Mouse (Mus musculus) CH12.LX (cell line): ENCODE data around the gene Elf1. TPM values are rescaled to one million over a fixed set of nuclear protein-coding genes. Genes with fewer than 3 reads are reported as not detected.

ENCODE experiments used
- DNase-seq: peaks from one replicate; pipeline ENCODE4 v3.0.0-alpha.2; 2013; ENCODE audit errors: extremely low read depth
- H3K27ac ChIP-seq: 2 replicates; pipeline ENCODE4 v1.5.1; 2012; ENCODE audit warnings: low read depth, mild to moderate bottlenecking, control low read depth, moderate library complexity; ENCODE audit not compliant: insufficient read depth
- H3K27me3 ChIP-seq: replicated peaks from 2 replicates; pipeline ENCODE3; 2012; ENCODE audit warnings: inconsistent platforms
- H3K36me3 ChIP-seq, 2 experiments: replicated peaks in 1 of 2; 2 replicates each; pipeline versions ENCODE3 to v1.6.1; 2012; ENCODE audit warnings: inconsistent platforms in 1 of 2, low read length in 1 of 2, mild to moderate bottlenecking in 1 of 2, mixed read lengths in 1 of 2, moderate library complexity in 1 of 2; ENCODE audit not compliant: control insufficient read depth in 1 of 2, insufficient read depth in 1 of 2
- H3K4me1 ChIP-seq, 2 experiments: 2 replicates each; pipeline ENCODE4 v1.6.1; 2012; ENCODE audit warnings: inconsistent platforms in 1 of 2, moderate library complexity in 1 of 2; ENCODE audit not compliant: insufficient read depth in 2 of 2, control insufficient read depth in 1 of 2
- H3K4me2 ChIP-seq: 2 replicates; pipeline ENCODE4 v1.6.1; 2012; ENCODE audit warnings: low read depth, mild to moderate bottlenecking, control low read depth; ENCODE audit not compliant: poor library complexity, insufficient read depth, severe bottlenecking
- H3K4me3 ChIP-seq, 3 experiments: fragments of 150-350 bp in 1 of 3; sonication (generic) in 1 of 3; replicated peaks in 1 of 3; 2 replicates each; pipeline versions ENCODE3 to v1.5.1; 2011 to 2012; ENCODE audit warnings: low read depth in 2 of 3, low read length in 2 of 3, mild to moderate bottlenecking in 2 of 3, moderate library complexity in 2 of 3, control low read depth in 1 of 3, improper control_type of control experiment in 1 of 3, inconsistent platforms in 1 of 3, mixed read lengths in 1 of 3; ENCODE audit not compliant: poor library complexity in 1 of 3
- H3K79me2 ChIP-seq: replicated peaks from 2 replicates; pipeline ENCODE4 v1.6.1; 2012; ENCODE audit warnings: mild to moderate bottlenecking, moderate library complexity; ENCODE audit not compliant: control insufficient read depth, poor library complexity, insufficient read depth, severe bottlenecking; ENCODE audit errors: extremely low read depth
- H3K9ac ChIP-seq: 2 replicates; pipeline ENCODE4 v1.6.1; 2012; ENCODE audit warnings: low read depth, mild to moderate bottlenecking, control low read depth, moderate library complexity; ENCODE audit not compliant: insufficient read depth
- H3K9me3 ChIP-seq: replicated peaks from 2 replicates; pipeline ENCODE3; 2012; ENCODE audit warnings: low read length, inconsistent platforms, mixed read lengths
- CHD1 ChIP-seq: IDR thresholded peaks from 2 replicates; pipeline ENCODE4 v1.6.1; 2012; ENCODE audit warnings: low read depth, low read length, improper control_type of control experiment, inconsistent platforms
- CHD2 ChIP-seq: IDR thresholded peaks from 2 replicates; pipeline ENCODE4 v1.6.1; 2011; ENCODE audit warnings: low read length, improper control_type of control experiment
- GABPA ChIP-seq: IDR thresholded peaks from 2 replicates; pipeline ENCODE4 v1.6.1; 2012; ENCODE audit warnings: low read depth, low read length, improper control_type of control experiment, inconsistent platforms; ENCODE audit not compliant: insufficient replicate concordance
- HCFC1 ChIP-seq: IDR thresholded peaks from 2 replicates; pipeline ENCODE4 v1.6.1; 2012; ENCODE audit warnings: low read depth, mild to moderate bottlenecking, inconsistent platforms, low read length, improper control_type of control experiment
- IRF4 ChIP-seq: IDR thresholded peaks from 2 replicates; pipeline ENCODE4 v1.6.1; 2014; ENCODE audit warnings: low read depth, mild to moderate bottlenecking, inconsistent platforms, low read length, improper control_type of control experiment
- JUN ChIP-seq: IDR thresholded peaks from 2 replicates; pipeline ENCODE4 v1.6.1; 2011; ENCODE audit warnings: low read depth, mild to moderate bottlenecking, low read length, improper control_type of control experiment, moderate library complexity; ENCODE audit not compliant: insufficient read depth
- KAT2A ChIP-seq: IDR thresholded peaks from 2 replicates; pipeline ENCODE4 v1.6.1; 2012; ENCODE audit warnings: low read length, improper control_type of control experiment, inconsistent platforms; ENCODE audit not compliant: insufficient replicate concordance
- MAFK ChIP-seq: IDR thresholded peaks from 2 replicates; pipeline ENCODE4 v1.6.1; 2011; ENCODE audit warnings: low read length, improper control_type of control experiment; ENCODE audit not compliant: insufficient replicate concordance
- MAX ChIP-seq: IDR thresholded peaks from 2 replicates; pipeline ENCODE4 v1.6.1; 2011; ENCODE audit warnings: low read length, improper control_type of control experiment
- MAZ ChIP-seq: IDR thresholded peaks from 2 replicates; pipeline ENCODE4 v1.6.1; 2012; ENCODE audit warnings: low read depth, mild to moderate bottlenecking, inconsistent platforms, low read length, improper control_type of control experiment, moderate library complexity
- MXI1 ChIP-seq: IDR thresholded peaks from 2 replicates; pipeline ENCODE4 v1.6.1; 2011; ENCODE audit warnings: mild to moderate bottlenecking, low read depth, low read length, improper control_type of control experiment
- MYC ChIP-seq: IDR thresholded peaks from 2 replicates; pipeline ENCODE4 v1.6.1; 2011; ENCODE audit warnings: low read depth, mild to moderate bottlenecking, improper control_type of control experiment, low read length
- NELFE ChIP-seq: IDR thresholded peaks from 2 replicates; pipeline ENCODE4 v1.6.1; 2011; ENCODE audit warnings: low read depth, low read length, improper control_type of control experiment
- NRF1 ChIP-seq: IDR thresholded peaks from 2 replicates; pipeline ENCODE4 v1.6.1; 2014; ENCODE audit warnings: low read depth, mild to moderate bottlenecking, inconsistent platforms, low read length, improper control_type of control experiment, moderate library complexity
- PAX5 ChIP-seq: IDR thresholded peaks from 2 replicates; pipeline ENCODE4 v1.6.1; 2012; ENCODE audit warnings: low read length, inconsistent platforms, mixed read lengths
- POLR2AphosphoS2 ChIP-seq: IDR thresholded peaks from 2 replicates; pipeline ENCODE4 v1.6.1; 2011; ENCODE audit warnings: low read depth, low read length, improper control_type of control experiment
- RCOR1 ChIP-seq: conservative IDR thresholded peaks from 2 replicates; pipeline ENCODE4 v1.6.1; 2012; ENCODE audit warnings: low read depth, mild to moderate bottlenecking, inconsistent platforms, low read length, improper control_type of control experiment
- SIN3A ChIP-seq: IDR thresholded peaks from 2 replicates; pipeline ENCODE4 v1.6.1; 2012; ENCODE audit warnings: low read length, improper control_type of control experiment, inconsistent platforms
- SMC3 ChIP-seq: IDR thresholded peaks from 2 replicates; pipeline ENCODE4 v1.6.1; 2011; ENCODE audit warnings: low read depth, low read length, improper control_type of control experiment
- TBP ChIP-seq: conservative IDR thresholded peaks from 2 replicates; pipeline ENCODE4 v1.6.1; 2011; ENCODE audit warnings: low read depth, low read length, improper control_type of control experiment
- TCF12 ChIP-seq: IDR thresholded peaks from 2 replicates; pipeline ENCODE4 v1.6.1; 2014; ENCODE audit warnings: low read depth, mild to moderate bottlenecking, inconsistent platforms, low read length, improper control_type of control experiment
- UBTF ChIP-seq: IDR thresholded peaks from 2 replicates; pipeline ENCODE4 v1.6.1; 2012; ENCODE audit warnings: low read depth, mild to moderate bottlenecking, inconsistent platforms, low read length, improper control_type of control experiment, moderate library complexity
- USF1 ChIP-seq: IDR thresholded peaks from 2 replicates; pipeline ENCODE4 v1.6.1; 2014; ENCODE audit warnings: low read depth, mild to moderate bottlenecking, inconsistent platforms, low read length, improper control_type of control experiment
- USF2 ChIP-seq: conservative IDR thresholded peaks from 2 replicates; pipeline ENCODE4 v1.6.1; 2011; ENCODE audit warnings: low read depth, low read length, improper control_type of control experiment
- ZKSCAN1 ChIP-seq: IDR thresholded peaks from 2 replicates; pipeline ENCODE4 v1.6.1; 2012; ENCODE audit warnings: low read depth, inconsistent platforms, low read length, improper control_type of control experiment, borderline replicate concordance
- ZMIZ1 ChIP-seq: IDR thresholded peaks from 2 replicates; pipeline ENCODE4 v1.6.1; 2012; ENCODE audit warnings: low read depth, mild to moderate bottlenecking, inconsistent platforms, low read length, improper control_type of control experiment
- dilution Hi-C: fragments of 300-500 bp; cut with MboI; formaldehyde crosslinking; loops from 2 replicates; pipeline ENCODE4 v1.14.3; 2020; ENCODE audit warnings: low sequenced_read_pairs; ENCODE audit not compliant: extremely low pct_unique_long_range_greater_than_20kb, extremely low pct_ligation_motif_present
- in situ Hi-C: fragments of 300-500 bp; cut with MboI; formaldehyde crosslinking; loops from 3 replicates; pipeline ENCODE4 v1.14.3; 2019; ENCODE audit warnings: low sequenced_read_pairs, low pct_ligation_motif_present, low pct_unique_long_range_greater_than_20kb, mixed read lengths
- polyA plus RNA-seq: library from polyadenylated mRNA; unstranded; fragments of >175 nt; gene quantifications from 2 replicates; pipeline ENCODE4 v1.2.1, GENCODE M21; 2012; ENCODE audit warnings: low read depth; ENCODE audit not compliant: insufficient read length
- total RNA-seq, 2 experiments: library from RNA; depleted of rRNA; stranded (reverse); fragments of 300-350 nt in 1 of 2; fragments of >200 nt in 1 of 2; gene quantifications; 2 replicates each; pipeline ENCODE4 v1.2.3; 2012 to 2014

Gene Elf1
- total and polyA plus RNA-seq, 3 experiments: 37.1 to 71.7 (median 54.4) TPM

DNA sequence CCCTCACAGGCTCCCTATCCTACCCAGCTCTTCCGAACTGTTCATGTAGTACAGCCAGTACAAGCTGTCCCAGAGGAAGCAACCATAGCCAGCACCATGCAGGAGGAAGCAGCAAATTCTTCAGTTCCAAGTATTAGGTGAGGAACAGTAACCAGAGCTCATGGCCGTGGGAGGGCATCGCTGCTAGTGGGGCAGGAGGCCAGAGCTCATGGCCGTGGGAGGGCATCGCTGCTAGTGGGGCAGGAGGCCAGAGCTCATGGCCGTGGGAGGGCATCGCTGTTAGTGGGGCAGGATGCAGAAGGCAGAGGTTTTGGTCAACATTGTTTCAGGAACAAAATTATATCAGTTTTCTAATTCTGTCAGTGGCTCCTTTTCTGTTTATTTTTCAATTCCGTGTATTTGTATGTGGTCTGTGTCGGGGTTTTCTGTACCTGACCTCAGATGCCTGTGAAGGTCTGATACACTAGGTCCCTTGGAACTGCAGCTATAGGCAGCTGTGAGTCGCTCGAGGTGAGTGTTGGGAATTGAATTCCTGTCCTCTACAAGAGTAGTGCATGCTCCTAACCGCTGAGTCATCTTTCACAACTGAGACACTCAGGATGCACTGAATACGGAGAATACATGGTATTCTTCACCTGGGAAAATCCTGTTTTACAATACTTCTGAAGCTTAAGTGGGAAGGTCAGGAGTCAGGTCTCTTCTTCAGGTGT lies 92.6 kb downstream of the Elf1 start:
- in situ Hi-C loops (no loop called here), dilution Hi-C loops (no loop called here)
- Histone ChIP-seq H3K9ac (no peak overlapping the region), H3K4me2 (no peak overlapping the region), H3K36me3 (peaks cover 50 to 77% of the 10 kb centered on the region in 2 experiments), H3K4me3 (no peak overlapping the region), H3K27ac (no peak overlapping the region), H3K79me2 (peaks cover 17% of the 10 kb centered on the region; the same call in 1 of the 2 replicates), H3K9me3 (no peaks in the 10 kb centered on the region)
- no peak for DNase-seq
- TF ChIP-seq IRF4: no peak
- TF ChIP-seq NRF1: no peak
- TF ChIP-seq PAX5: no peak
- no peak for TF ChIP-seq POLR2AphosphoS2
- no peak for TF ChIP-seq MAX
- TF ChIP-seq ZKSCAN1: no peak
- TF ChIP-seq UBTF: no peak
- no peak for TF ChIP-seq CHD1
- TF ChIP-seq KAT2A: no peak
- no peak for TF ChIP-seq CHD2
- no peak for TF ChIP-seq TBP
- TF ChIP-seq MXI1: no peak
- TF ChIP-seq SIN3A: no peak
- TF ChIP-seq RCOR1: no peak
- no peak for TF ChIP-seq SMC3
- no peak for TF ChIP-seq USF2
- no peak for TF ChIP-seq NELFE
- TF ChIP-seq GABPA: no peak
- no peak for TF ChIP-seq MYC
- TF ChIP-seq MAZ: no peak
- TF ChIP-seq, all 38 proteins: peak for 0
- Histone ChIP-seq H3K4me1 (peaks cover 0 to 14% of the 10 kb centered on the region in 2 experiments; a peak in 2 of 4 replicates), H3K27me3 (no peaks in the 10 kb centered on the region)

DNA sequence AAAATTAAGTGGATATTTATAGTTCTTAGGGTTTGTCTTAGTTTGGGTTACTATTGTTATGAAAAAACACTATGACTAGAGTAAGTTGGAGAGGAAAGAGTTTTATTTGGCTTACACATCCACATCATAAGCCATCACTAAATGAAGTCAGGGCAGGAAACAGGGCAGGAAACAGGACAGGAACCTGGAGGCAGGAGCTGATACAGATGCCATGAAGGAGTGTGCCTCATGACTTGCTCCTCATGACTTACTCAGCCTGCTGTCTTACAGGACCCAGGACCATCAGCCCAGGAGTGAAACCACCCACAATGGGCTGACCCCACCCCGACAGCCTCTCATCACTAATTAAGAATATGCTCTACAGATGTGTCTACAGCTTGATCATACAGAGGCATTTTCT lies 93.4 kb downstream of the Elf1 start:
- Histone ChIP-seq H3K27ac (no peak overlapping the region), H3K4me2 (no peak overlapping the region), H3K4me1 (peaks cover 0 to 14% of the 10 kb centered on the region in 2 experiments; a peak in 2 of 4 replicates), H3K79me2 (peaks cover 16% of the 10 kb centered on the region; the same call in 1 of the 2 replicates), H3K27me3 (no peaks in the 10 kb centered on the region), H3K4me3 (no peak overlapping the region), H3K9ac (no peak overlapping the region), H3K9me3 (no peaks in the 10 kb centered on the region), H3K36me3 (peaks cover 49 to 73% of the 10 kb centered on the region in 2 experiments)
- TF ChIP-seq TCF12 (no peak), JUN (no peak), USF1 (no peak), MAFK (no peak), HCFC1 (no peak), CHD2 (no peak), ZMIZ1 (no peak), SIN3A (no peak), PAX5 (no peak), CHD1 (no peak)
- in situ Hi-C loops (no loop called here), dilution Hi-C loops (no loop called here)
- DNase-seq: no peak
